Mouse (Mus musculus): Measurements from ENCODE around the gene Cntnap4. TPM values are rescaled to one million over a fixed set of nuclear protein-coding genes. Genes with fewer than 3 reads are reported as not detected.

The Cntnap4 gene
- polyA plus RNA-seq (2015; fragmentation: Illumina TruSeq; extraction: RNeasy Lipid Tissue Mini Kit (QIAGEN cat#74804); ENCODE audit: low read depth, low replicate concordance) = 14.1 TPM

DNA sequence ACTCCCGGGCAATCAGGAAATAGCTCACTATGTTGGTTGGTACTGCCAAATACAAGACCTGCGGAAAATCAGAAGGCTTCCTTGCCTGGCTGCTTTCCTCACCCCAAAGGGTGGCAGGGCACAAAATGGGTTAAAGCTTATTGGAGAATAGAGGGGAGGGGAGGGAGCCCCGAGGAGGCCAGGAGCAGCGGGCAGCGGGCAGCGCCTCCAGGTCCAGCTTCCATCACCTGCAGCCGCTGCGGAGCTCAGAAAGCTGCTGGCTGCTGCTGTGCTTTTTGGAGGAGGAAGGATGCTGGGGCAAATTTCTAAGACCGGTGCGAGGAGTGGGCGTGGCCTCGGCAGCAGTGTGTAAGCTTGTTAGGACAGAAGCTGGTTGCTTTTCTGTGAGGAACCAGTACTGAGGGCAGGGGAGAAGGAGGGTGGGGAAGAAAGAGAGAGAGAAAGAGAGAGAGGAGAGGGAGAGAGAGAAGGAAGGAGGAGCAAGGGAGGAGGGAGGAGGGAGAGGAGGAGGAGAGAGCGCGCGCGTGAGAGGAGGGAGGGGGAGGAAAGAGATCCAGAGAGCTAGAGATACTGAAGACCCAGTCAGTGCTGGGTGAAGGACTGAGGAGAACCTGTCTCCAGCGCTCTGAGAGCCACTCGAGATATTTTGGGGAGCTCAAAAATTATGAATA, at the start of gene Cntnap4:
TSS of gene Cntnap4 (plus strand) at position 573 of the 671 bp plus-strand sequence.

